Mouse (Mus musculus) heart, adult 9 months (tissue): ENCODE results near the gene Hcrt.
A peak's percentile ranks its signal among the peaks of the same experiment; 100 is the strongest.

ENCODE experiments used
- DNase-seq, 2 experiments: peaks; one replicate each; pipeline ENCODE4 v3.0.0; 2022; ENCODE audit warnings: low spot score in 2 of 2

Gene Hcrt

DNA sequence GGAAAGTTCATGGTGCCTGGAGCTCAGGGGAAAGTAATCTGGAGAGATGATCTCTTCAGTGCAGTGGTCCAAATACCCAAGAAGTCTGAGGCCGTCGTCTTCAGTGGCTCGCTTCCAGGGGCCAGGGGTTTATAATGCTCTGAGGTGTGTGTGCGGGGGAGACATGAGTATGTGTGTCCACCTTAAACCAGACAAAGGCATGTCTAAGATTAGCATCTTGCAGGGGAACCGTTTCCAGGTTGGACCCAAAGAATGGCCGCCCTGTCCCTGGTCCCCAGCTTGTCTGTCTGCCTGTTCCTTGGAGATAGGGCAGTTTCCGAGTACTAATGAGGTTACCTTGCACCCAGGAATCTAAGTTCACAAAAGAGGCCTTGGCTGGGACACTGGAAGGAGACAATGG lies at the start of gene Hcrt:
TSS of gene Hcrt (minus strand) at position 101 of the 400 bp plus-strand sequence.
- no peak for DNase-seq

DNA sequence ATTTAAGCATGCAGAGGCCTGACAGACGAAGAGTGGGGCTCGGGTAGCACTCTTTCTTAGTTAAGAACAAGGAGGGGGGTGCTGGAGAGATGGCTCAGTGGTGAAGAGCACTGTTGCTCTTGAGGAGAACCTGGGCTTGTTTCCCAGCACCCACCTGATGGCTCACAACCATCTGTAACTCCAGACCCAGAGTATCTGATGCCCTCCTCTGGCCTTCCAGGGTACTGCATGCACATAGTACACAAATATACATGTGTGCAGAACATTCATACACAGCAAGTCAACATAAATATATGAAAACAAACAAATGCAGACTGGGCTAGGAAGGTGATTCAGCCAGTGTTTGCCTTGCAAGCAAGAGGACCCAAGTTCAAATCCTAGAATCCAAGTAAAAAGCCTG lies 48.4 kb upstream of the Hcrt start:
- no peak for DNase-seq

DNA sequence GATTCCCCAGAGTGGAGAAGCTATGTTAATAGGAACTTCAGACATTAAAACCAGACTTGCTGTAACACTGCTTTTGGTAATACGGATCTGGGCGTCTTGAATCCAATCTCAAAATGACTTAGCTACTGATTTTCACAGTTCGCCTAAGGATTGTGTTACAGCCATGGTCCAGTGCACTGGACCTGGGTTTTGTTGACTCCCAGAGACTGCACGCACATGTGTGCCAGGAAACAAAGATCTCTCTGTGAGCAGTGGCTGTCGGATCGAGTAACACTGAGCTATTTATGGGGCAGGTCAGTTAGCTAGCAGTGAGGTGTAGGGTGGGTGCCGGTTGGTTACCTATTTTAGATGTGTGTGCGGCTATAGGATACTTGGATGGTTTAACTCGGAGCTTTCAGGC lies 47.8 kb upstream of the Hcrt start:
- DNase-seq: peak in 1 of 2 experiments; percentile 28

DNA sequence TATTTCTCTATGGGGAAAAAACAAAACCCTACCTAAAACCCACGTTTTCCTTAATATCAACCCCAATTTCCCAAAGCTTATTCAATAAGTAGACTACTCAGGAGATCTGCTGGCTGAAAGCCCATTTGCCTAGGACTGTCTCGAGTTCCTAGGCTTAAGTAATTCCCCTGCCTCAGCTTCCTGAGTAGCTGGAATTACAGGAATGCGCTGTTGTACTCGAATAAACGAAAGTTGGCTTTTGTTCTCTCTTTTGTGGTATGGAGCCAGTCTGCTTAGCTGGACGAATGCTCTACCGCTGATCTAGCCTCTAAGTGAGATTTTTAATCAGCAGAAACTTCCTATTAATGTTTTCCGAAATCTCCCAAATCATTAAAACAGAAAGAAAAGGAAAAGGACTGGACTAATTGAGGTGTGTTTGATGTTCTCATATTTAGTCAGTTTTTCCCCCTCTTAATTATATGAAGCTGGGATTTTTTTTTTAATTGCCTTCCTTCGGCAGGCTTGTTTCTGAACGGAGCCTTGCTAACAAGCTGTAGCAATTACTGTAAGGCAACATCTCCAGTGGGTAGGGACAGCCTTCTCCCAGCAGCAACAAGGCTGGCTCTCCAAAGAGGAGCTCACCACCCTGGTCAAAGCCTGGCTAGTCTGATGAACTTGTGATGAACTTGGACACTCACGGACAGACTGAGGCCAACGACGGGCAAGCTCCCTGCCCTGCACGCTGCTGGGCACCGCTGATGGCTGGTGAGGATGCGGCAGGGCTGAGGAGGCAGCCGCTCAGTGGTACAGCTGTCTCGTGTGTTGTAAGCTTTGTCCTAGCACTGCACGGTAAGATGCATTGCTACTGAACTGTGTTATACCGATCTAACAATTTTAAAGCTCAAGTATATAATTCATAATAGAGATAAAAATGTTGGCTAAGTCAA lies 43.9 kb upstream of the Hcrt start:
- DNase-seq: no peak

DNA sequence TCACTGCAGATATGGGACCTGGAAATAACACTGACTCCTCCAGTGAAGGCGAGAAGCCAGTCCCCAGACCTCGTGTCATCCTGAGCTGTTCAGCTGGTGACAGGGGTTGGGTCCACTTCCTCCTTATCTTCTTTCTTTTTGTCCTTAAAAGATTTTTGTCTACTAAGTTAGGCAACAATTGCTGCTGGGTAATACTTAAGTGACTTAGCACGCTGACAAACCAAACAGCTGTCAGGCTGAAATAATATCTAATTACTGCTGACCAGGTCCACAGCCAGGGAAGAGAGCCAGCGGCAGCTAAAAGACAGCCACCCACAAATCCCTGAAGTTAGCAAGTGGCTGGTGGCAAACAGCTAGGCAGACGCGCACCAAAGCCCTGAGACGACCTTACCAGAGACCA lies 42.8 kb upstream of the Hcrt start:
- peak; percentile 41 to 52 for DNase-seq

DNA sequence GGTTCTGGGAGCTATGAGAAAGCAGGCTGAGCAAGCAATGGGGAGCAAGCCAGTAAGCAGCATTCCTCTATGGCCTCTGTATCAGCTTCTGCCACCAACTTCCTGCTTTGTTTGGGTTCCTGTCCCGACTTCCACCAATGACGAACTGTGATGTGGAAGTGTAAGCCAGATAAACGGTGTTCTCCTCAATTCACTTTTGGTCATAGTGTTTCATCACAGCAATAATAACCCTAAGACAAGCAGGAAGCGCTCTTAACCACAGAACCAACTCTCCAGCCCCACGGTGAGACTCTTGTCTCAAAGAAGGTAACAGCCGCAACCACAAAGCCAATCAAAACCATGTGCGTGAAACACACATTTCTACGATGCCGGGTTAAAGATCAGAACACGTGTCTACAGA lies 41.7 kb upstream of the Hcrt start:
- DNase-seq: no peak

DNA sequence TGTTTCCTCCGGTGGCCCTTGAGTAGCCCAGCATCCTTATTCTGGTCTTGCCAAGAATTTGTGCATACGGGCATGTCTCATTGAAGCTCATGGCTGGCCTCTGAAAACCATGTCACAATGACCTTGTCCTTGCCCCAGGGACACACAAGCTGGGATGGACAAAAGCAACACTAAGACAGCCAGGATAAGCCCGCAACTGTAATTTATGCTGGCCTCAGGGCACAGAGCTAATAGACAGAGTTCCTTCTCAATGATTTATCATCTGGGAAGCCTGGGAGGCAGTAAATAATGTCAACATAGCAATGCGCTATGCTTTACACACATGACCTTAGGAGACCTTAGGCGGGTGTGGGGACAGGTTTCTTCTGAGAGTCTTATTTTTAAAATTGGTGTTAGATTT lies 36.7 kb upstream of the Hcrt start:
- no peak for DNase-seq

DNA sequence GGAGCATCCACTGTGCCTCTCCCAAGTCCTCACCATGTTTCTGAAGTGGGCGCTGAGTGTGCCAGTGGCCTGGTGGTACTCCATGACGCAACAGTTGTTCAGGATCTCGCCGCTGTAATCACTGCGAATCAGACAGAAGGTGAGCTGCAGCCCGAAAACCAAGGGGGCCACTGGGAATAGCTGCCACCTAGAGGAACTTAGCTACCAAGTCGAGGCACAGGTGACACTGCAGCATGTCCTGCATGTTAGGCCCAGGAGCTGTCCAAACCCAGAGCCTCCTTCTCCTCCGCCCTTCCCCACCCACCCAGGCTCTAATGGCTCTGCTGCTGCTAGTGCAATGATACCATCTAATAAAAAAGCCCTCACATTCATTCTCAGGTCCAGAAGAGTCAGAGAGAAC lies 33.9 kb upstream of the Hcrt start:
- DNase-seq: no peak

DNA sequence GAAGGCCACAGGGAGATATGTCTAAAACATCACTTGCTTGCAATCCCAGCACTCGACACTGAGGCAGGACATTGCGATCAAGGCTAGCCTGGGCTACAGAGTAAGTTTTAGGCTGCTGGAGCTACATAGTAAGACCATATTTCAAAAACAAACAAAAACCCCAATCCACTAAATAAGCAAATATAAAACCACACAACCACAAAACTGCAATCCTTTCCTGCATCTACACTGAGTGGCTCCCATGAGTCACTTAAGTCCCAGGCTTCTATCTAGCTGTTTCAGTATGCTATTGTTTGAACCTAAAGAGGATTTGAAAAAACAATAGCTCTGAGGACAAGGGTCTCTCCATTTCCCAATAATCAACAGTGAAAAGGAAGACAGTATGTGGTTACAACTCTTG lies 32.7 kb upstream of the Hcrt start:
- no peak for DNase-seq

DNA sequence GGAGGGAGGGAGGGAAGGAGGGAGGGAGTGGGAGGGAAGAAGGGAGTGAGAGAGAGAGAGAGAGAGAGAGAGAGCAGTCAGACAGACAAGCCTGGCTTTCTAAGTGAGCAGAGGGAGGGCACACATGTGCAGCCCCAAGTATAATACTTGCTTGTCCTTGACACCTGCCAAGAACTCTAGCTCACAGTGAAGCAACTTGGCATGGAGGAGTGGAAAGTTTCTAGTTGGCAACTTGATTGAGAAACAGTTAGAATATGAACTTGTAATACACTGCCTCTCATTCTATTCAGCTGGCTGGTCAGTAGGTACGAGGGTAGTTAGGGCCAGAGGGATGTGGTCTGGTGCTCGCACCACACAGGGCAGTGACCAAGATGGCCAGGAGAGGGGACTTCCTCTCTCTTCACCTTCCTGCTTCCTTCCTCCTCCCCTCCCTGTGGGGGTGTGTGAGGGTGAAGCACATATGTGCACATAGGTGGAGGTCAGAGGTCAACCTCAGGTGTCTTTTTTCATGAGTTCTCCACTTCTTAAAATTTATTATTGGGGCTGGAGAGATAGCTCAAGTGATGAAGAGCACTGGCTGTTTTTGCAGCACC lies 28.8 kb upstream of the Hcrt start:
- peak; percentile 54 to 80 for DNase-seq

DNA sequence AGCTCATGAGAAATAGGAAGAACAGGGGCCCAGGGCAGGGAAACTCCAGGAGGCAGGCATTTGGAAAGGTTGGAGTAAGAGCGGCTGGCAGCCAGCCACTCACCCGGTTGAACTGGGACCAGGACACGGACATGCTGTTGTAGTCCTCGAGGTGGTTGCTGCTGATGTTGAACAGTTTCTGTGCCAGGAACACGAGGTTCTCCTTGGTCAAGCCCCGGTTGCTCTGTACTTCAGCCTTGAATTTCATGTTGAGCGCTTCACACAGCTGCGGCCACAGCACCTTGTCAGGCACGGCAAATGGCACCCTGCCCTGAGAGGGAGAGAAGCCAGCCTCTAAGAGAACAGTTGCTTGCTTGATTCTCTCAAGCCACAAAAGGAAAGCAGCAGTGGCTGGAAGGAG lies 27.9 kb upstream of the Hcrt start:
- peak; percentile 72 to 77 for DNase-seq

DNA sequence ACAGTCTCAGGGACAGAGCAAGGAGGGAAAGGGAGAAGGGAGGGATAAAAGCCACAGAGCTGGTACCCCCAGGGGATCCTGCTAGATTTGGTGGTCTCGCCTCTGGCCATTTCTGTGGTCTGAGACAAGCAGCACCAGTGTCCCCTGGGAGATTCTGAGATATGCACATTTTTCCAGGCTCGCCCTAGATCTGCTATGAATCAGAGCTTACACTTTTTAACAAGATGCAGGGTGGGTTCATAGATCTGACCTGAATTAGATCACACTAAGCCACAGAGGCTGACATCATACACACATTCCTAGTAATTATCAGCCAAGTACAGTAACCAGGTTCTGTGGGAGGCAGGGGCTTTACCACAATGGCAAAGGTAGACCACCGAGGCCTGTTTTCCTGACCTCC lies 27.0 kb upstream of the Hcrt start:
- no peak for DNase-seq

DNA sequence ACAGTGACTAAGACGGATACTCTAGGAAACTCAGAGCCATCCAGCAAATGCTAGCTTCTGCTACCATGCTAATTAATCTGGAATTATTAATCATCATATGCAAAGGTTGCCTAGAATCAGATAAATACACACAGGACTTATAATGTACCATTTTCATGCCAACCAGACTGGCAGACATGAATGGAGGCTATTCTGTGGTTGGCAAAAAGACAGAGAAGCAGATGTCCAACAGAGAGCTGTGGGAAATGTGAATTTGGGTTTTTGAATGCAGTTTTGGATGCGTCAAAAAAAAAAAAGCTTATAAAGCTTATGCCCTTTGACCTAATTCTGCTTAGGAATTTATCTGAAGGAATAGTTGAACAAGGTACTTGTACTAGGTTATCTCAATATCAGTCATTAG lies 23.0 kb upstream of the Hcrt start:
- no peak for DNase-seq

DNA sequence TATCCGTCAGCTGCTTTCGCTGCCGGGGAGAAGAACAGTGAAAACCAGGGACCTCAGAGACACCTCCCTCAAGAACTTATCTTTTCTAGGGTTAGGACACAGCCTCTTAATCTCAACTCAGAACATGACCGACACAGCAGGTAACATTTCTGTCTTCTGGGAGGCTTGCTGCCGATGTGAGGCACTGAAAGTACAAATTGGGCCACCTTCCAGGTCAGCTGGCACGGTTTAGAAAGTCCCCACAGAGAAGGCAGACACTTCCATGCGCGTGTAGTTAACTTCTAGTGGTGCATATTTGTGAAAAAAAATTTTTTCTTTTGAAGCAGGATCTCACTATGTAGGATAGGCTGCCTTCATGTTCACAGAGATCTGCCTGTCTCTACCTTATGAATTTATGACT lies 21.6 kb upstream of the Hcrt start:
- DNase-seq: no peak

DNA sequence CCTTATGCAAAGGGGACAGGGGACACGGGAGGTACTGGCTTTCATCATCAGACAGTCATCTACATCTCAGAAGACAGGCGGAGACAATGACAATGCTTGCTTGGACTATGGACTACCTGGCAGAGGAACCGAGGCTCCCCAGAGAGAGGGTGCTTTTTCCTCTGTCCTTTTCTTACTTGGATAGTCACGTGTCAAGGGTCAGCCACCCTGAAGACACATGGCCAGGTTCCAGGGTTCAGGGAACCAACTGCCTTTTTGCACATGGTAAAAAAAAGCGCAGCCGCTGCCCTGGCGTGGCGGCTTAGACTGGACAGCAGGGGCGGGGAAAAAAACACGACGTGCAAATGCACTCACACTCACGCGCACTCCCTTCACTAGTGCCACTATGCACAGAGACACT lies 19.8 kb upstream of the Hcrt start:
- DNase-seq: no peak

DNA sequence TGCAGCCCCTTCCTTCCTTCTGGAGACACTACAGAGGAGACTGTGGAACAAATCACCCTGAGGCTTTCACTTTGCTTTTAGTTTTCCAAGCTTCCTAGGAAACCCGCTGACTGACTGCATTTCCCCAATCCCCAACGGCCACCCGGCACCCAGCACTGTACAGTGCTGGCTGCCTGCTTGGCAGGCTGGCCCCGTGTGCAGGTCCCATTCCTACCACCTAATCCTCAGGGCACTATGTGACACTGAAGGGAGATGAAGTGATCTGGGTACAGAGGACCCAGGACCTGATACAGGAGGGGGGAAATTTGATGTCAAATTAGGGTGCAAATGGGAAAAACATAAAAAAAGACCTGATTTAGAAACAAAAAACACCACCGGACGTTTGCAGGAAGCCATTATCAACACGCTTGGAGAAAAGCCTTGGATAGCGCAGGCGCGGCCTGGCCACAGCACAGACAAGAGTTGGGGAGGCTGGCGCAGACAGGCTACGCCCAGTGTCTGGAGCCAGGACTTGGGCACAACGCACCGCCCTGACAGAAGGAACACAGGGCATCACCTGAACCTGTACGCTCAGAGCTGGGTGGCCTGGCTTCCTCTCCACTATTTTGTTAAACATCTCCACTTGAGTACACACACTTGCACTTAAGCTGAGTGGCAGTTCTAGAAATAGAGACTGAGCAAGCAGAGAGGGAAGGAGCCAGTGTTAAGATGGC lies 19.2 kb upstream of the Hcrt start:
- DNase-seq: no peak

DNA sequence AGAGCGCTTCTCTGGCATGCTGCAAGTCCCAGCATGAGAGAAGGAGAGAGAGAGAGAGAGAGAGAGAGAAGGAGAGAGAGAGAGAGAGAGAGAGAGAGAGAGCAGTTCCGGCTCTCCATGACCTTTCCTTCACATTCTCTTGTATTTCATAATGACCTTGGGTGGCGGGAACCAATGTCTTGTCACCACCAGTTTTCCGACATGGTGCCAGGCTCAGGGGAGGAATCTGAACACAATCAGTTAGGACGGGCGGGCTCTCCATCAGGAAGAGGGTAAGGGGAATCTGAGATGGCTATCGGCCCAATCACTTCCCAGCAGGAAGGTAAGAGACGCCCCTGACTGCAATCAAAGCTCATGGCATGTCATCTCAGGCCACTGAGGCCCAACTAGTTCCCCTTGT lies 17.5 kb upstream of the Hcrt start:
- DNase-seq: no peak

DNA sequence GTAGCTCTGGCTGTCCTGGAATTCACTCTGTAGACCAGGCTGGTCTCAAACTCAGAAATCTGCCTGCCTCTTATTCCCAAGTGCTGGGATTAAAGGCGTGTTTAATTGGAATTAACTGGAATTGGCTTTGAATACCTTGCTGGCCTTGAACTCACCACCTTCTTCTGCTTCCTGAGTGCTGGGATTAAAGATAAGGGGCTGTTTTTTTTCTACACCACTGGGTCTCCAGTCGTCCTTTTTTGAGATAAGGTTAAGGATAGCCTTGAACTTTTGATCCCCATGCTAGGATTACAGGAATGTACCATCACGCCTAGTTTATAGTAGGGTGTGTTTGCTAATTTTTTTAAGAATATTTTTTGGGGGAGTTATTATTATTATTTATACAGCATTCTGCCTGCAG lies 15.3 kb upstream of the Hcrt start:
- no peak for DNase-seq

DNA sequence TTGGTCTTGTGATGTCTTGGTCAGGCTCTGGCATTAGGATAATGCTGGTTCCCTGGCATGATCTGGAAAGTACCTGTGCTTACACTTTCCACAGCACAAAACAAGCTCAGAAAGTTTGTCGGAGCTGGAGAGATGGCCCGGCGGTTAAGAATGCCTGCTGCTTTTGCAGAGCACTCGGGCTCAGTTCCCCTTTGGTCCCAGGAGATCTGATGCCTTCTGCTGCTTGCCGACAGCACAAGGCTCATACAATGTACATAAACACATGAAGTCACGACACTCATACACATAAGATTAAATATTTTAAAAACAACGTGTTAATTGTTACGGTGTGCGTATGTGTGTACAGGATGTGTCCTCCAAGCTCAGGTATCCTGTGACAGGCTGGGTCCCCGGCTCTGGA lies 13.2 kb upstream of the Hcrt start:
- DNase-seq: no peak

DNA sequence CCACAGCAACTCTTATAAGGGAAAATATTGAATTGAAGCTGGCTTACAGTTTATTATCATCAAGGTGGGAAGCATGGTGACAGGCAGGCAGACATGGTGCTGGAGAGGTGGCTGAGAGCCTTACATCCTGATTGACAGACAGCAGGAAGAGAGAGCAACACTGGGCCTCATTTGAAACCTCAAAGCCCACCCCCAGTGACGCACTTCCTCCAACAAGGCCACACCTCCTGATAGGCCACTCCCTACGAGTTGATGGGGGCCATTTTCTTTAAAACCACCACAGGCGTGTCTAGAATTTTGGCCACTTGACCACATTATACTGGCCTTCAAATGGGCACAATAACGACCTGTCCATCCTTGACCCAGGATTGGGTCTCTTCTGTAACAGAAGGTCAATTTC lies 11.5 kb upstream of the Hcrt start:
- no peak for DNase-seq

DNA sequence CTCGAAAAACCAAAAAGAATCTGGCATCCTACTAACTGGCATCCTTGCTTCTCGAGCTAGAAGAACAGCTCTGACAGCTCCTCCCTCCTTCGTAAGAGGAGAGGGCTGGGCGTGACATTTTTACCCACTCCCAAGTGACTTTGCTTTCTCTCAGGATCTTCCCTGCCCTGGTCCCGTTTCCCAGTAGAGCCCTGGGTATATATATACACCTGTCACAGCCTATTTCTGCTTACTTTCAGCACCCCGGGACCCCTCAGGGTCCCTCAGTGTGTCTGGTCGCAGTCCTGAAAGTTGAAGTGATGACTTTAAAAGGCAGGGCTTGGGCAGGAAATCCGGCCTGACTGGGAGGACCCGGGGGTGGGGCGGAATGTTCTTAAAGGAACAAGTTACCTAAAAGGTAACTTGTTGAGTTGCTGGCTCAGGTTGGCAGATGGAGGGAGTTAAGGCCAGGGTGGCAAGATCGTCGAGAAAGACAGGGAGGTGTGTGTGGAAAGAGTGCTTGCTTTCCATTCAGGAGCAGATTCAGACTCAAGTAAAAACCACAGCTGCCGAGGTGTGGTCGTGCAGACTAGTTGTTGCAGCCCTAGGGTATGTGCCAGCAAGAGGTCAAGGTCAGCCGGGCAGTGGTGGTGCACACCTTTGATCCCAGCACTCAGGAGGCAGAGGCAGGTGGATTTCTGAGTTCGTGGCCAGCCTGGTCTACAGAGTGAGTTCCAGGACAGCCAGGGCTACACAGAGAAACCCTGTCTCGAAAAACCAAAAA lies 8.1 kb upstream of the Hcrt start, which contains the start of gene Ghdc:
TSS of gene Ghdc (minus strand) at position 312 of the 763 bp plus-strand sequence.
- peak; percentile 81 to 89 for DNase-seq

DNA sequence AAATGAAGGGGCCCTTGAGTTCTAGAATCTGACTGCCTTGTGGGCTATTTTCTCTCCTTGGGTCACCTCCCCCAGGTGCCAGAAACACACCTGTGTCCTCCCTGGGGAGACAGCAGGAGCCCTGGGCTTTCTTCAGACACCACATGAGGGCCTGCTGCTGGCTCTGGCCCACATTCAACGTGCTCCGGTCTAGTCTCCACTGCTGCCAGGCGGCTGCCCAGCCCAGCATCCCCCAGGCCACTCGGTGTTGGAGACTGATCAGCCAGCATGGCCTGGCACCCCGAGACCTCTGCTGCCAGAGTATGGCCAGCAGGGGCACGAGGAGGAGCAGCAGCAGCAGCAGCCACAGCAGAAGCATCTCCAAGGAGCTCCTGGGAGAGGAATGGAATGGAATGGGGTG lies 7.2 kb upstream of the Hcrt start:
- no peak for DNase-seq
